In genomic region chr3:84693886-84694285, GRCm38 (mm10) we compare ENCODE assay signal across 19 mouse cellular contexts. TPM values are rescaled to one million over a fixed set of nuclear protein-coding genes. Genes with fewer than 3 reads are reported as not detected.
A peak's percentile ranks its signal among the peaks of the same experiment; 100 is the strongest.
DNase-seq lines count a peak whose midpoint lies in the region; ATAC-seq lines count a peak whose summit lies in the region.
"Had no signal": no experiment of that assay in that cellular context is flagged by ENCODE, and none has a peak within 500 bp of the region (broad histone marks: within the 10 kb centered on the region; RNA-seq: fewer than 3 reads in every experiment).

No protein-coding gene starts in this region.

- H3K27ac ChIP-seq in heart, embryonic 12.5 days (ENCODE audit: poor library complexity, severe bottlenecking): no peak overlapping the region
- H3K27ac ChIP-seq: embryonic facial prominence, embryonic 15.5 days; forebrain, embryonic 10.5 days; gastrocnemius, adult 2 months; heart, embryonic 15.5 days; hindbrain, embryonic 12.5 days had no signal

- no peak overlapping the region for H3K4me3 ChIP-seq in heart, embryonic 12.5 days
- H3K4me3 ChIP-seq: embryonic facial prominence, embryonic 15.5 days; erythroblast, embryonic 14.5 days; forebrain, embryonic 10.5 days; gastrocnemius, adult 2 months; heart, embryonic 15.5 days; hindbrain, embryonic 12.5 days had no signal

- no peak for ATAC-seq in heart, embryonic 12.5 days (ENCODE audit: insufficient number of reproducible peaks, low FRiP score)
- ATAC-seq: hindbrain, embryonic 16.5 days; inflammation-experienced regulatory T-cells, adult 6 months; intestine, postnatal 0 days had no signal

- 72% methylated on average over 10 of the region's 10 CpGs for WGBS in heart, embryonic 12.5 days

- H3K4me2 ChIP-seq in heart, embryonic 12.5 days: no peak overlapping the region
- H3K4me2 ChIP-seq: embryonic facial prominence, embryonic 15.5 days; heart, embryonic 15.5 days; hindbrain, embryonic 12.5 days had no signal

- H3K9me3 ChIP-seq in heart, embryonic 12.5 days (replicated peaks): no peaks in the 10 kb centered on the region
- H3K9me3 ChIP-seq: embryonic facial prominence, embryonic 15.5 days; forebrain, embryonic 10.5 days; heart, embryonic 15.5 days; hindbrain, embryonic 12.5 days had no signal

- peaks cover 18% of the 10 kb centered on the region for H3K4me1 ChIP-seq in heart, embryonic 12.5 days (replicated peaks)

- peak; percentile 29 to 58 for DNase-seq in cerebellum, postnatal 25 days
- no peak for DNase-seq in cerebellum, adult 9-10 months
- peak; percentile 33 for DNase-seq in heart, postnatal 4 days
- peak; percentile 28 for DNase-seq in lung, postnatal 10 days
- DNase-seq in lung, postnatal 14 days: no peak
- DNase-seq: adrenal gland, adult 2 months; adrenal gland, postnatal 25 days; embryo, embryonic 11 days; gastrocnemius, adult 2 months; gastrocnemius, postnatal 25 days had no signal

- H3K36me3 ChIP-seq in heart, embryonic 12.5 days: no peaks in the 10 kb centered on the region
- H3K36me3 ChIP-seq: embryonic facial prominence, embryonic 15.5 days; forebrain, embryonic 10.5 days; heart, embryonic 15.5 days; hindbrain, embryonic 12.5 days had no signal

- no peaks in the 10 kb centered on the region for H3K27me3 ChIP-seq in heart, embryonic 12.5 days (replicated peaks)
- H3K27me3 ChIP-seq: embryonic facial prominence, embryonic 15.5 days; heart, embryonic 15.5 days; hindbrain, embryonic 12.5 days had no signal

- no peak overlapping the region for H3K9ac ChIP-seq in heart, embryonic 12.5 days
- H3K9ac ChIP-seq: embryonic facial prominence, embryonic 15.5 days; heart, embryonic 15.5 days; hindbrain, embryonic 12.5 days had no signal

RNA-seq across cellular contexts. Expression of gene Tmem154, which starts 27.9 kb away (rescaled TPM):
- 1 to 10 TPM; 3.6 to 4.0 TPM for total RNA-seq in heart, postnatal 4 days (2021)
- polyA plus RNA-seq in heart, embryonic 12.5 days (2016; fragmentation: Nextera tagmentation; extraction: Ambion mirVana): 0.47 and 0.54 TPM in 2 replicates

Comparison
In these comparisons a context has a peak if more than half of its experiments do, and no peak if none do; other contexts are left out.
1. DNase-seq: peak in cerebellum, postnatal 25 days (2 of 2), heart, postnatal 4 days (single experiment) and lung, postnatal 10 days (single experiment); none in cerebellum, adult 9-10 months (single experiment) and lung, postnatal 14 days (single experiment).